Mouse (Mus musculus) neural tube, embryonic 12.5 days (tissue): ENCODE results near the gene Zfp13. TPM values are rescaled to one million over a fixed set of nuclear protein-coding genes. Genes with fewer than 3 reads are reported as not detected.
"Not testable (repeated sequence)": the region's sequence is repeated elsewhere in the genome, so short reads cannot be mapped to it uniquely, and the experiment has no call there.

Experiments used
- ATAC-seq: fragments of 200-750 bp; cut with Nextera tagmentation; 2 replicates; pipeline ENCODE4 v1.8.0; 2017; ENCODE audit warnings: low read depth, mild to moderate bottlenecking, moderate TSS enrichment, moderate library complexity; ENCODE audit not compliant: low FRiP score
- H3K27ac ChIP-seq: fragments of 300-500 bp; sonication (generic); 2 replicates; pipeline ENCODE4 v1.5.1; 2016
- H3K27me3 ChIP-seq: fragments of 300-500 bp; sonication (generic); replicated peaks from 2 replicates; pipeline ENCODE4 v1.6.1; 2016; ENCODE audit warnings: mild to moderate bottlenecking
- H3K36me3 ChIP-seq: fragments of 300-500 bp; sonication (generic); 2 replicates; pipeline ENCODE4 v1.6.1; 2016; ENCODE audit warnings: mild to moderate bottlenecking
- H3K4me1 ChIP-seq: fragments of 300-500 bp; sonication (generic); 2 replicates; pipeline ENCODE4 v1.6.1; 2016
- H3K4me2 ChIP-seq: fragments of 300-500 bp; sonication (generic); replicated peaks from 2 replicates; pipeline ENCODE4 v1.6.1; 2016; ENCODE audit warnings: mild to moderate bottlenecking
- H3K4me3 ChIP-seq: fragments of 300-500 bp; sonication (generic); 2 replicates; pipeline ENCODE4 v1.5.1; 2016
- H3K9ac ChIP-seq: fragments of 300-500 bp; sonication (generic); 2 replicates; pipeline ENCODE4 v1.6.1; 2016; ENCODE audit warnings: mild to moderate bottlenecking
- H3K9me3 ChIP-seq: fragments of 300-500 bp; sonication (generic); 2 replicates; pipeline ENCODE4 v1.6.1; 2016; ENCODE audit warnings: mild to moderate bottlenecking
- WGBS: fragments of 180-500 bp; shearing (Covaris S2); methylation state at CpG from one replicate; pipeline ENCODE4 v1.1.7; 2016; 5-methylcytosine and 5-hydroxymethylcytosine counted together
- polyA plus RNA-seq: library from polyadenylated mRNA; unstranded; fragments of >200 nt; fragmentation: Nextera tagmentation; extraction: Ambion mirVana; gene quantifications from 2 replicates; pipeline ENCODE4 v1.2.1, GENCODE M21; 2016

Zfp13 gene
- polyA plus RNA-seq, 1 experiment from 2014 or later, result 23.8 TPM

DNA sequence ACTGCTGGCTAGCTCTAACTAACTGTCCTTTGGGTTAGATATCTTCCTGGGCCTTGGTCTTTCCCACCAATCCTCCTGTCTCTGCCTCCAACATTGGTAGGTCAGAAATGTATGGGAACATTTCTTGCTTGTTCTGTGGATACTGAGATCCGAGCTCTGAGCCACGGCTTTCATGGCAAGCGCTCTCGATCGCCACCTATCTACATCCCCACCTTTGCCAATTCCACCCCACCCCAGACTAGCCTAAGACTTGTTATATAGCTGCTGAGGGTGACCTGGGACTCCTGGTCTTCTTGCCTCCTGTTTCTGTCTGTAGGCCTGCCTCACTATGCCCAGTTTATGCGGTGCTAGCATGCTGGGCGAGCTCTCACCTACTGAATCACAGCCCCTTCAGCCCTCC, 5.1 kb upstream of the Zfp13 start:
- H3K27me3 ChIP-seq, result no peaks in the 10 kb centered on the region

DNA sequence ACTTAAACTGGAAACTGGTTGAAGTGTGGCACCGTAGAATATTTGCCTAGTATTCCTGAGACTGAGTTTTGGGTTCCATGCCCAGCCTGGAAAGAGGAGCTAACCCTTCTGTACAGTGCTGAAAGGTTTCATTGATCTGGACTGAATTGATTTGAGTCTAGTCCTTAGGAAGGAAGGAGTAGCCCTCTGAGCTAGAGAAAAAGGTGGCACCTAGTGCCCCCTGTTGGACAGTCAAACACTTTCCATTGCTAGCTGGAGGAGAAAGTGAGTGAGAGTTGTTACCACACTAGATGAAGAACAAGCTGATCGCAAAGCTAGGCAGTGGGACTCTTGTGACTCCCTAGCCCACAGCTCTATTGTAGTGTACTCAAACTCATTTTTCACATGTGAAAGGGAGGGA, 4.3 kb upstream of the Zfp13 start:
- WGBS, result 71% methylated on average over 2 of the region's 2 CpGs
- no peak for ATAC-seq
- Histone ChIP-seq H3K4me3 (no peak overlapping the region), H3K9ac (no peak overlapping the region), H3K27me3 (no peaks in the 10 kb centered on the region), H3K4me2 (no peak overlapping the region), H3K36me3 (no peaks in the 10 kb centered on the region), H3K9me3 (no peaks in the 10 kb centered on the region), H3K4me1 (peaks cover 9% of the 10 kb centered on the region), H3K27ac (no peak overlapping the region)

More for the DNA sequence above, 5.1 kb upstream of the Zfp13 start:
- Histone ChIP-seq H3K4me2 (no peak overlapping the region), H3K36me3 (no peaks in the 10 kb centered on the region), H3K4me3 (no peak overlapping the region), H3K27ac (no peak overlapping the region), H3K4me1 (peaks cover 2% of the 10 kb centered on the region; the same call in 1 of the 2 replicates), H3K9ac (no peak overlapping the region), H3K9me3 (no peaks in the 10 kb centered on the region)
- 84% methylated on average over 7 of the region's 7 CpGs for WGBS
- no peak for ATAC-seq

DNA sequence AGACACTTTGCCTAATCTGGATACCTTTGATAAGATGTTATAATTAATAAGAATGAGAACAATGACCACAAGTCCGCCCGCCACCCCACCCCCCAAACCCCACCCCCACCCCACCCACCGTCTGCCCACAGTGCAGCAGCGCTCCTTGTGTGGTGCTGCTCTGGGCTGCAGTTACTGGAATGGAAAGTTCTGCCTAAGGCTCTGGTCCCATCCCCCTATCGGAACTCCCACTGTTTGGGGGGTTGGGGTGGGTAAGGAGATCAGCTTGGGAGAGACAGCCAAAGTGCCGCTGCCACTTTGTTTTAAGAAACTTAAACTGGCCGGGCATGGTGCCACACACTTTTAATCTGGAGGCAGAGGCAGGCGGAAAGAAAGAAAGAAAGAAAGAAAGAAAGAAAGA, 3.8 kb upstream of the Zfp13 start:
- no peak for ATAC-seq
- Histone ChIP-seq H3K4me3 (no peak overlapping the region), H3K9me3 (no peaks in the 10 kb centered on the region), H3K27me3 (no peaks in the 10 kb centered on the region), H3K27ac (no peak overlapping the region), H3K4me1 (peaks cover 13% of the 10 kb centered on the region), H3K36me3 (no peaks in the 10 kb centered on the region), H3K9ac (no peak overlapping the region), H3K4me2 (no peak overlapping the region)
- 24% methylated on average over 8 of the region's 8 CpGs for WGBS

DNA sequence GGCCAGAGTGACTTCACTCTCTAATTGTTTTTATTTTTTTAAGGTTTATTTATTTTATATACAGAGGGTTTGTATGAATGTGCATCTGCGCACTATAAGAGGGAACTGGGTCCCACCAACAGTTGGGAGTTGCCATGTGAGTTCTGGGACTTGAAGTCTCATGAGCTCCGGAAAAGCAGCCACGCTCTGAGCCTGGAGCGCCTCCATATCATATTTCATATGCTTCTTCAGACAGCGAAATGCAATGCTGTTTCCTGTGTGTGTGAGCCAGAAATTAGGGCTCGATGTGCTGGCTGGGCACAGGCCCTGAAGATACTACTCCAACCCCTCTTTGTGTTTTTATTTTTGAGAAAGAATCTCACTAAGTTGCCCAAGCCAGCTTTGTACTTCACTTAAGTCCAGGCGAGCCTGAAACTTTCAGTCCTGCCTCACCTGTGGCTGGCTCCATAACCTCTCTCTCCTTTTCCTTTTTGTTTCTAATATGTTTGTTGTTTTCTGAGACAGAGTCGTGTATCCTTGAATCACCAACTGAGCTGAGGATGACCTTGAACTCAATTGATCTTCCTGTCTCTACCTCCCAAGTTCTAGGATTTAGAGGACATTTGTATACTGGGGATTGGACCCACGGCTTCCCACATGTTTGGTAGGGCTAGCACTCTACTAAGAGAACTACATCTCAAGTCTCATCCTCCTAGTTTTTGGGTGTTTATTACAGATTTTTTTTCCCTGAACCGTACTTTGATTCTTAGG, 2.7 kb upstream of the Zfp13 start:
- Histone ChIP-seq H3K4me2 (no peak overlapping the region), H3K27me3 (no peaks in the 10 kb centered on the region), H3K9ac (no peak overlapping the region), H3K9me3 (no peaks in the 10 kb centered on the region), H3K4me1 (peaks cover 13% of the 10 kb centered on the region), H3K4me3 (no peak overlapping the region), H3K36me3 (no peaks in the 10 kb centered on the region), H3K27ac (no peak overlapping the region)
- 52% methylated on average over 10 of the region's 10 CpGs for WGBS
- no peak for ATAC-seq

DNA sequence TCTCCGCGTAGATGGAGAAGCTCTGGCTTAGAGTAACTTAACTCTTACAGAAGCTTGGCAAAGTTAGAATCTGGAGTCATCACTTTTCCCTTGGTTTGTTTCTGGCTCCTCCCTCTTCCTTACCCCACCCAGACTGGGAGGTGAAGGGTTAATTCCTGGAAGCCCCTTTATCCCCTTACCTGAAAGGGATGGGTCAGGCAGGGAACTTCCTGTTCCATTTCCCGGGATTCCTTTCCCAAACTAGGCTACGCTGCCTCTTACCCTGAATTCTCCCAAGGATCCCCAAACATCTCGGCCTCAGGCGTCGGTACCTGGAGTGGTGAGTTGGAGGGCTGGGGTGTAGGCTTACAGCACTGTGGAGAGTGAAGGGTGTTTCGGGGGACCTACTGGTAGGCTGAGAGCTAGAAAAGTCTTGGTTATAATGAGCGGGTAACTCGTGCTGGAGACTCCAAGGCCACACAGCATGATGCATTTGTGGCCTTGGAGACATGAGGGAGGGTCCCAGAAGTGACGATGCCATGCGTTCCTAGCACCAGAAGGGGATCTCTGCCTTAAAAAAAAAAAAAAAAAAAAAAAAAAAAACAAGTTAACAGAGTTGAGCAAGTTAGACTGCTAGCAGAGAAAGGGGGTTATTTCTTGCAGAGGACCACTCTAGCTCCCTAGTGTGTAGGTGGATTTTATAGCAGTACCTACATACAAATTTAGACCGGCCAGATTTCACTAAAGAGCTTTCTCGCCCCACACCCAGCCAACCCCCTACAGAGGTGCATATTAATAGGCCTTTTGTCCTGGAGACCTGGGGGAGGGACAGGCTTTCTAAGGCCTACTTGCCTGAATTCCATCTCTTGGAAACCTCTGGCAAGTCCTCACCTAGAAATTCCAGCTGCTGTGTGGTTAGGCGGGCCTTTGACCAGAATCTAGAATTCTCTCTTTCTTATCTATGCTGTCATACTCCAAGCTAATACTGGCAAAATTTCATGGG, 1.6 kb upstream of the Zfp13 start, which contains the start of gene Zscan10:
TSS of gene Zscan10 (plus strand) at position 216 of the 982 bp plus-strand sequence.
- Histone ChIP-seq H3K9me3 (no peaks in the 10 kb centered on the region), H3K4me3 (no peak within 1 kb of the TSS), H3K36me3 (no peaks in the 10 kb centered on the region), H3K27me3 (no peaks in the 10 kb centered on the region), H3K4me1 (peaks cover 13% of the 10 kb centered on the region), H3K9ac (0 out of 2 replicates have a peak within 1 kb of the TSS, but pooled peaks have one; percentile 40), H3K4me2 (peak within 1 kb of the TSS; percentile 65), H3K27ac (no peak within 1 kb of the TSS)
- no peak for ATAC-seq
- whole genome bisulfite sequencing, result 32% methylated on average over 15 of the region's 15 CpGs

DNA sequence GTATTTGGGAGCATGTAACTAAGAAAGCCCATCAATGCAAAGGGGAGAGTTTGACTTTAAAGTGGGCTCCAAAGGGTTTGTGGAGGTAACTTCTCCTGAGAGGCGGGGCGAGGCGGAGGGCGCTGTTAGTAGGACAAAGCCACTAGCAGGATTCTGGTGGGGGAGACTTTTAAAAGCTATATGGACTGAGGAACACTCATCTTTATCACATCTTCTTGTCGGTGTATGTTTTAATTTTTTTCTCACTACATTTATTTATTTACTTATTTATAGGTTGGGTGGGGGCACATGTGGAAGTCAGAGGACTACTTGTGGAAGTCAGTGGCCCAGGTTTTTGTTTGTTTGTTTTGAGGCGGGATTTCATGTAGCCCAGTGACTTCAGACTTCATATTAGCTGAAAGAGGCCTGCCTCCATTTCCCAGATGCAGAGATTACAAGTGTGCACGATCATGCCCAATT, 347 bp upstream of the Zfp13 start:
- 48% methylated on average over 7 of the region's 7 CpGs for WGBS

DNA sequence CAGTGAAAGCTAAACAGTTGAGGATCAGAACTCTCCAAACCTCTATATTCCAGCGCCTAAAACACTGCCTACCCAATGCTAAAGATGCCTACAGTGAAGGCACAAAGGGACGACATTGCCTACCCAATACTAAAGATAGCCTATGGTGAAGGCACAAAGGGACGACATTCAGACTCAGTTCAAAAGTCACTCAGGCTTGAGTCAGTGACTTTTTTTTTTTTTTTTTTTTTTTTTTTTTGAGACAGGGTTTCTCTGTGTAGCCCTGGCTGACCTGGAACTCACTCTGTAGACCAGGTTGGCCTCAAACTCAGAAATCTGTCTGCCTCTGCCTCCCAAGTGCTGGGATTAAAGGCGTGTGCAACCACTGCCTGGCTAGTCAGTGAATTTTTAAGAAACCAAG, 4.1 kb downstream of the Zfp13 start:
- not testable (repeated sequence) for H3K27me3 ChIP-seq, H3K36me3 ChIP-seq, ATAC-seq, H3K9ac ChIP-seq, H3K9me3 ChIP-seq, H3K4me2 ChIP-seq, H3K27ac ChIP-seq, H3K4me3 ChIP-seq
- 77% methylated on average over 4 of the region's 4 CpGs for WGBS
- H3K4me1 ChIP-seq, result peaks cover 13% of the 10 kb centered on the region

More for the DNA sequence above, 347 bp upstream of the Zfp13 start:
- Histone ChIP-seq H3K36me3 (no peaks in the 10 kb centered on the region), H3K27ac (no peak overlapping the region), H3K4me2 (peak overlapping the region; percentile 65), H3K4me1 (peaks cover 13% of the 10 kb centered on the region), H3K9me3 (no peaks in the 10 kb centered on the region), H3K4me3 (peak overlapping the region; percentile 36), H3K9ac (0 out of 2 replicates have a peak overlapping the region, but pooled peaks have one; percentile 40), H3K27me3 (no peaks in the 10 kb centered on the region)
- ATAC-seq, result no peak

DNA sequence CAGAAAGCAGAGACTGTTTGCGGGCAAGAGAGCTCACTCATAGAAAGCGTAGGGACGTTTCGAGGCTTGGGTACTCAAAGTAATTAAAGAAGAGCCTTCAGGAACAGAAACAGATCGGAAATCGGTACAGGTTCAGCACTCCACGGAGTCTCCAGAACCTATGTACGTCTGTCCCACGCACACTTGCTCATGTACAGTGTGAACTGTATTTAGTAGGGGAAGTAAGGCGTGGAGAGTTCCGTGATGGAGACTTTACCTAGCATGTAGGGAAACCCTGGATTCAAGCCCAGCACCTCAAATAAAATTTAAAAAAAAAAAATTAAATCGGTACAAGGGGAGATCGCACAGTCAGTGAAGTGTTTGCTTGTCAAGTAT, 6.4 kb downstream of the Zfp13 start:
- WGBS, result 12% methylated on average over 13 of the region's 13 CpGs
- H3K27me3 ChIP-seq, result no peaks in the 10 kb centered on the region
- no peaks in the 10 kb centered on the region for H3K36me3 ChIP-seq
- peak overlapping the region; percentile 40 for H3K4me3 ChIP-seq
- peak overlapping the region; percentile 49 for H3K9ac ChIP-seq
- peak; percentile 71 for ATAC-seq
- H3K4me2 ChIP-seq, result peak overlapping the region; percentile 69
- no peak overlapping the region for H3K27ac ChIP-seq
- no peaks in the 10 kb centered on the region for H3K9me3 ChIP-seq
- no peaks in the 10 kb centered on the region for H3K4me1 ChIP-seq

DNA sequence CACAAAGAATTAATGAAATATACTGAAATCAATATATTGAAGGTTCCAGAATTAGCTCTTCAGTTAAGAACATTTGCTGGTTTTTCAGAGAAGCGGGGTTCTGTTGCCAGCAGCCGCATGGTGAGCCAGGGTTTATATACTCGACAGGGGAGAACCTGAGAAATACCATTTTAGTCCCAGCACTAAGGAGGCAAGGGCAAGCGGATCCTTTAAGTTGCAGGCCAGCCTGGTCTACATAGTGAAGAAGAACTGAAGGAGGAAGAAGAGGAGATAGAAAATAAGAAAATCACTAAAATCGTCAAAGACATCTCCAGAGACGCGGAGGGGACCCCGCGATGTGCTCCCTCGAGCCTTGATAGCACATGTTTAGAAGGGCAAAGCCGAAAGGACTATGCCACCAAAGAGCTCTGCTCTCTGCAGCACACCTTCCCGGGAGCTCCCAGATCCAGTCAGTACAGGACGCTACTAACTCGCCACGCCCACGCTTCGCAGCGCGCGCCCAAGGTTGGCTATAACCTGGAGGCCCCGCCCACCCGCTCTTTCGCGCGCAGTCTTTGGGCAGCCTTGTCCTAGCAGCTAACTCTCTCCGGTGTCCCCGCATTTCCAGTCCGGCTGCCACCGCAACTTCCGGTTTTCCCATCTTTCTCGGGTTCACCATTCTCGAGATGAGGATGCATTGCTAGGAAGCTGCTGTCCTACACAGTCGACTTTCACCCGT, 6.9 kb downstream of the Zfp13 start:
- peak overlapping the region; percentile 69 for H3K4me2 ChIP-seq
- no peaks in the 10 kb centered on the region for H3K36me3 ChIP-seq
- no peak overlapping the region for H3K27ac ChIP-seq
- peak overlapping the region; percentile 40 for H3K4me3 ChIP-seq
- peak overlapping the region; percentile 49 for H3K9ac ChIP-seq
- 8% methylated on average over 34 of the region's 34 CpGs for WGBS
- H3K27me3 ChIP-seq, result no peaks in the 10 kb centered on the region
- no peaks in the 10 kb centered on the region for H3K9me3 ChIP-seq
- no peaks in the 10 kb centered on the region for H3K4me1 ChIP-seq
- ATAC-seq, result peak; percentile 99

DNA sequence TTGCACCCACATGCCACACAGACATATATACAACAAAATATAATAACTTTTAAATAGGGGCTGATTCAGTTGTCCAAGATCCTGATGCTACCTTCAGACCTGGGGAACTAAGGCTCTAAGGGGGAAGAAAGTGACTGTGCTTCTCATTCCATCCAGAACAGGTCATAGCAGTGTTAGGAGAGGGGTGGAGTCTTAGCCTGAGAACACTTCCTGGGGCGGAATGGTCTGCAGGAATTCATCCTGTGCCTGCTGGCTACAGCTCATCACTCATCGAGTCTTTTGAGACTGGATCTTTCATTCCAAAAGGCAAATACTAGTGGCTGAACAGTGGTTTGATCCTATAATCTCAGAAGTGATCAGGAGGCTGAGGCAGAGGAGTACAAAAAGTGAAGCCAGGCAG, 12.0 kb downstream of the Zfp13 start:
- Histone ChIP-seq H3K9me3 (no peaks in the 10 kb centered on the region), H3K27me3 (no peaks in the 10 kb centered on the region), H3K4me2 (no peak overlapping the region), H3K9ac (no peak overlapping the region), H3K36me3 (peaks cover 6% of the 10 kb centered on the region; the same call in 1 of the 2 replicates), H3K4me3 (no peak overlapping the region), H3K4me1 (peaks cover 25% of the 10 kb centered on the region), H3K27ac (no peak overlapping the region)
- no peak for ATAC-seq
- WGBS, result 68% methylated on average over 2 of the region's 2 CpGs

DNA sequence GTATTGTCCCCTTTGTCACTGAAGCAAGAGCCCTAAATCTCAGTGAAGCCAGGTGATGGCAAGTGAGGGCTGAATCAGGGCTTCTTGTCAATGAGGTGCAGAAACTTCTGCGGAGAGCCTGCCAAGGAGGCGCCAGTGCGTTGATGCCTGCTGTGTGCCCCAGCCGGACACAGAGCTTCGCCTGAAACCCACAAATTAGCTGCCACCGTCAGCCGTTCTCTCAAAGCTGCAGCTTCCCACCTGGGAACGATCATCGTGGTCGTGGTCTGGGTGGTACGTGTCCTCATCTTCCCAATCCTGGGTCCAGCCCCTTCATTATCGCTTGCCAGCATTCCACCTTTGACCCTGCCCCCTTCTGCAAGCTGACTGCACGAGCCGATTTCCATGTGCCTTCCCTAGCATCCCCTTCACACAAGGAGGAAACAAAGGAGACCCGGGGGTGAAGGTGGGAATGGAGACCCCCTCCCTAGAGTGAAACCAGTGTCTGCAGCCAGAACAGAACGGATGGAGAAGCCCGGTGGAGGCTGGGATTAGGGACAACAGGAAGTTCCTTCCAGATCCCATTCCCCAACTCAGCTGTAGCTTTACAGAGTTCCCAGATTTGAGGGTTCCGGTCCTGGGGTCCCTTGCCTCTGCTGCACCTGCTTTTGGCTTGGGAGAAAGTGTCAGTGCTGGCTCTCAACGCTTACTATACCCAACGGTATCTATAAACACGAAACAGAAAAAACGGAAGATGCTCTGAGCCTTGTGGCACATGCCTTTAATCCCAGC, 13.4 kb downstream of the Zfp13 start:
- under 1% methylated on average over 22 of the region's 22 CpGs for WGBS
- peak; percentile 85 for ATAC-seq
- Histone ChIP-seq H3K27ac (0 out of 2 replicates have a peak overlapping the region, but pooled peaks have one; percentile 8), H3K9ac (peak overlapping the region; percentile 73), H3K4me2 (peak overlapping the region; percentile 91), H3K9me3 (no peaks in the 10 kb centered on the region), H3K27me3 (no peaks in the 10 kb centered on the region), H3K4me3 (peak overlapping the region; percentile 67), H3K36me3 (peaks cover 10% of the 10 kb centered on the region), H3K4me1 (peaks cover 25% of the 10 kb centered on the region)
